In the genomic region with DNA sequence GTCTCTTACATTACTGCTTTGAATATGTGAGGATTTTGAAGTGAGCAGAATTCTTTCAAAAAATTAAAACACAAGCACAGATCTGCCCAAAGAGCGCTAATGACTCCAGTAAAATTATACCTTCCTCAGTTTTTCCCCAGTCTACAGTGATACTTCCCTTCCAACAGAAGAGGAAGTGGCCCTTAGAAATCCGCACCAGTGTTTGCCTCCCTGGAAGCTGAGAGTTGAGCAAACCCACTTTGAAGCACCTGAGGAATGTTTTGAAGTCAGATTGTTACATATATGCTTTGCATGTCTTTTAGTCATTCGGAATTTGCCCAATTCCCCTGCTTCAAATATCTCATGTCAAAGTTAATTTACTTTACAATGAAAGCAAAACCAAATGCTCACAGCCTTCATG, we compare ENCODE assay signal across 24 mouse cellular contexts.
"Had no signal": no experiment of that assay in that cellular context is flagged by ENCODE, and none has a peak within 500 bp of the region (broad histone marks: within the 10 kb centered on the region; RNA-seq: fewer than 3 reads in every experiment).

No protein-coding gene starts in this region.

- H3K27me3 ChIP-seq: hindbrain, embryonic 13.5 days; hindbrain, embryonic 15.5 days; kidney, embryonic 15.5 days; limb, embryonic 13.5 days; limb, embryonic 15.5 days had no signal

- H3K27ac ChIP-seq: gastrocnemius, adult 2 months; heart, embryonic 10.5 days; hindbrain, embryonic 13.5 days; hindbrain, embryonic 15.5 days; hindbrain, postnatal 0 days; kidney, embryonic 15.5 days; kidney, postnatal 0 days; layer of hippocampus, adult 2 months; limb, embryonic 13.5 days; limb, embryonic 15.5 days had no signal

- H3K9ac ChIP-seq: heart, embryonic 12.5 days; hindbrain, embryonic 13.5 days; hindbrain, embryonic 15.5 days; kidney, embryonic 15.5 days; limb, embryonic 13.5 days; limb, embryonic 15.5 days had no signal

- H3K9me3 ChIP-seq: heart, embryonic 10.5 days; heart, embryonic 12.5 days; hindbrain, embryonic 13.5 days; hindbrain, embryonic 15.5 days; kidney, embryonic 15.5 days; limb, embryonic 13.5 days; limb, embryonic 15.5 days had no signal

- H3K36me3 ChIP-seq: heart, embryonic 10.5 days; heart, embryonic 12.5 days; hindbrain, embryonic 13.5 days; hindbrain, embryonic 15.5 days; kidney, embryonic 15.5 days; limb, embryonic 13.5 days; limb, embryonic 15.5 days had no signal

- H3K4me2 ChIP-seq: heart, embryonic 12.5 days; hindbrain, embryonic 13.5 days; hindbrain, embryonic 15.5 days; kidney, embryonic 15.5 days; limb, embryonic 13.5 days; limb, embryonic 15.5 days had no signal

- H3K4me3 ChIP-seq: gastrocnemius, adult 2 months; heart, embryonic 10.5 days; heart, embryonic 12.5 days; hindbrain, embryonic 13.5 days; hindbrain, embryonic 15.5 days; kidney, embryonic 15.5 days; layer of hippocampus, adult 2 months; limb, embryonic 13.5 days; limb, embryonic 15.5 days had no signal

- DNase-seq: gastrocnemius, adult 2 months; gastrocnemius, postnatal 10 days; gastrocnemius, postnatal 25 days; heart, adult 18-20 months; heart, postnatal 10 days; kidney, adult 11 months; kidney, adult 2 months; kidney, adult 9 months; kidney, postnatal 14 days; kidney, postnatal 4 days; layer of hippocampus, adult 9-11 months; layer of hippocampus, postnatal 36 days; left cerebral cortex, postnatal 4 days had no signal

- ATAC-seq: hindbrain, postnatal 0 days; intestine, embryonic 16.5 days had no signal

- H3K4me1 ChIP-seq: hindbrain, embryonic 13.5 days; hindbrain, embryonic 15.5 days; kidney, embryonic 15.5 days; limb, embryonic 15.5 days had no signal
